Mouse (Mus musculus): Measurements from ENCODE around the gene Lrrfip1.

Lrrfip1 gene

DNA sequence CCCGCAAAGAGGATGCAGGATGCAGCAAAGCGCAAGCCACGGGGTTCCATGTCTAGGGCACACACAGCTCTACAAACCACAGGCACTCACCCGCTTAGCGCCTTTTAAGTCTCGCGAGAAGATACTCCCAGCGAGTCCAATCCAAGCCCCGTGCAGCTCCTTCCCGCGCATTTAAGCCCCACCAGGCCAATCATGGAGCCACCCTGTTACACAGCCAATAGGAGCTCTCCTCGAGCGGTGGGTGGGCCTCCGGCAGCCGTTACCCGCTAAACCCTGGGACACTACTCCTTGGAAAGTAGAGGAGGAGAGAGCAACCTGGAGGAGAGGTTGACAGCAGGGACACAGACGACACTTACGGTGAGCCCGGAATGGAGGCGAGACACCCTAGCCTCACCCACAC lies 146.3 kb downstream of the Lrrfip1 start, which contains the start of gene Rbm44:
Gene Rbm44 (plus strand): TSS at position 277 of the 400 bp plus-strand sequence.
- no peak for DNase-seq (ENCODE audit: low spot score in 2 of 2)

DNA sequence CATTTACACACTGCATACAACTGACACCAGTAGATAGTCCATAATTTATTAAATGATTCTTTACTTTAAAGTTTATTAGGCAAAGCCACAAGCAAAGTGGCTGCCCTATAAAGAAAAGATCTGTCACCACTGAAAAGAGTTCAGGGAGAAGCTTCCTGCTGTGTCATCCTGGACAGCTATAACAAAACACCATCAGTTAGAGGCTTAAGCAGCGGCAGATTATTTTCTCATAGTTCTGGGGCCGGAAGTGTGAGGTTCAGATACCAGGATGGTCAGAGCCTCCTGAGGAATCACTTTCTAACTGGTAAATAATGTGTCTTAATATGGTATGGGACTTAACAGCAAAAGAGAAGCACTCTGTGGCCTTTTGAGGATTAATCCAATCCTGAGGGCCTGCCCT lies 153.0 kb downstream of the Lrrfip1 start:
- no peak for DNase-seq (ENCODE audit: low spot score in 2 of 2)

- DNase-seq (ENCODE audit: low spot score in 2 of 2) = no peak
Observed at GRCm38 (mm10) chr1:91166798-91167197, 168.3 kb downstream of the Lrrfip1 start.

GRCm38 (mm10) chr1:91169157-91169556 lies 170.6 kb downstream of the Lrrfip1 start:
- no peak for DNase-seq (ENCODE audit: low spot score in 2 of 2)

DNA sequence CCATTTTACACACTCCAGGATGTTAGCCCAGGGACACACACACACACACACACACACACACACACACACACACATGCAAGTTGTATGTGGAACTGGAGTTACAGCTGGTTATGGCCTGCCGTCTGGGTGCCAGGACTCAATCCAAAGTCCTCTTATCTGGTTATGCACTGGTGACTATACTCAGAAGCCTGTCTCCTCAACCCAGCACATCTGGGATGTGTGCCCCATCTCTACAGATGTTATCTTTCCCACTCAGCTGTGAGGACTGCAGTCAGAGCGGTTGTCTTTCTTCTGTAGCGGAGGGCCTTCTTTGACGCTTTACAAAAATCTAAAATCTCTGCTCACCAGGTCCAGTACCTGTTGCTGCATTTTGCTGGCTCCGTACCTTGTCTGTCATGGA lies 176.3 kb downstream of the Lrrfip1 start:
- no peak for DNase-seq (ENCODE audit: low spot score in 2 of 2)

DNA sequence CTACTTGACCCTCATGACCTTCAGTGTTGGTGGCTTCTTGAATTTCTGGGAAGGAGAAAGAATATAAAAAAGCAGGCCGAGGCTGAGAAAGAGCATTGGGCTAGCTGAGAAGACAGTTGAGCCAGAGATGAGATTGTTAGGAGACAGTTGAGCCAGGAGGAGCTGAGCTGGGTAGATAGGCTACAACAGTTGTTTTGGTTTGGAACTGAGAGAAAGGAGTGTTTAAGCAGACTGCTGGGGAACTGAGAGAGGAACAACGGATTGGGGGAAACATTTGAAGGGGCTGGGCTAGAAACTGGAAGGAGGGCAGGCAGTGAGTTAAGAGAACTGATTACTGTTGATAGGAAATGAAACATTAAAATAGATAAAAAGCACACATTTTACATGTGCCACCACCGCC lies 177.5 kb downstream of the Lrrfip1 start:
- no peak for DNase-seq (ENCODE audit: low spot score in 2 of 2)

DNA sequence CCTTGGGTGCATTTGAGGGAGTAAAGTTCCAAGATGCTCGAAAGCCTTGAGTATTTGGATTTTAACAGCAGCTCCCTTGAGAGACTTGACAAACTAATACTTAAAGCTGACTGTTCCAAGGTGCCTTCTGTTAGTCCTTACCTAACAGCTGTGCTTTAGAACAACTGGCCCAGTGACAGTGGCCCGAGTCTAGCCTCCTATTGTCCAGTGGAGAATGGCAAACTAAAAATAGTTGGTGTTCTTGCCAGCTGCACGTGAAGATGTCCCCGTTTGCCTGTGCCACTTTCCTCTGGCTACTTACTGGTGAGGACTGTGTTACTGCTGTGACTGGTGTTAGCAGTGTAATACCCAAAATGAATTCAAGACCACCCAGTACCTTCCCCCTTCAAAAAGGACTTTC lies 178.3 kb downstream of the Lrrfip1 start:
- peak; percentile 25 to 32 for DNase-seq (ENCODE audit: low spot score in 2 of 2)
